Mouse (Mus musculus): Measurements from ENCODE around the gene Fry. TPM values are rescaled to one million over a fixed set of nuclear protein-coding genes. Genes with fewer than 3 reads are reported as not detected.

Gene Fry
- total and polyA plus RNA-seq, 3 experiments = 43.8 to 153 (median 117) TPM

DNA sequence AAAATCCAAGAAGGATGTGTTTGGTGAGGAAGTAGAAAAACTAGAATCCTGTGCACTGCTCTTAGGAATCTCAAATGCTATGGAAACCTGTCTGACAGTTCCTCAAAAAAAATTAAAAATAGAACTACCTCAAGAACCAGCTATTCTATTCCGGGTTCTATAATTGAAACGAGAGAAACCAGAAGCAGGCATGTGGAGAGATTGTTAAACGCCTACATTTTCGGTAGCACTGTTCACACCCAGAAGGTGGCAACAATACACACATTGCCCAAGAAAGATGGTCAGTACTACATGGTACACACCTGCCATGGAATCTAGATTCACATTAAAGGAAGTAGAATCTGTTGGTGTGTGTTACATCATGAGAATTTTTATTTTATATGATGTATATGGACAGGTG is 28.2 kb downstream of the Fry start:
- no peak for DNase-seq
- Histone ChIP-seq H3K4me1 (ENCODE audit: control insufficient read depth, insufficient read depth, low read length) (peaks cover 10% of the 10 kb centered on the region), H3K36me3 (ENCODE audit: control insufficient read depth, insufficient read depth, low read length) (no peaks in the 10 kb centered on the region), H3K4me3 (no peak overlapping the region), H3K27me3 (ENCODE audit: control insufficient read depth, insufficient read depth, low read length) (no peaks in the 10 kb centered on the region), H3K27ac (no peak overlapping the region), H3K9ac (ENCODE audit: low read depth, low read length) (no peak overlapping the region), H3K79me2 (replicated peaks; ENCODE audit: control insufficient read depth, insufficient read depth, low read length) (no peaks in the 10 kb centered on the region)
- intact Hi-C loops (cut with DNase I) = no loop called here
- 66% methylated on average over 4 of the region's 4 CpGs for WGBS
- TF ChIP-seq CTCF (IDR thresholded peaks at IDR 0.05) (no peak), EP300 (IDR thresholded peaks at IDR 0.05; ENCODE audit: insufficient read depth, low read depth, low read length) (no peak), POLR2A (IDR thresholded peaks at IDR 0.05; ENCODE audit: insufficient read depth, low read depth, low read length) (no peak)

GRCm38 (mm10) chr5:150149725-150150124 is 31.3 kb downstream of the Fry start:
- Histone ChIP-seq H3K4me1 (ENCODE audit: control insufficient read depth, insufficient read depth, low read length) (peaks cover 19% of the 10 kb centered on the region), H3K4me3 (no peak overlapping the region), H3K36me3 (ENCODE audit: control insufficient read depth, insufficient read depth, low read length) (no peaks in the 10 kb centered on the region), H3K27ac (peak overlapping the region; percentile 64), H3K79me2 (replicated peaks; ENCODE audit: control insufficient read depth, insufficient read depth, low read length) (no peaks in the 10 kb centered on the region), H3K9ac (ENCODE audit: low read depth, low read length) (no peak overlapping the region), H3K27me3 (ENCODE audit: control insufficient read depth, insufficient read depth, low read length) (no peaks in the 10 kb centered on the region)
- intact Hi-C loops (cut with DNase I) = no loop called here
- 36% methylated on average over 11 of the region's 11 CpGs for WGBS
- TF ChIP-seq EP300 (IDR thresholded peaks at IDR 0.05; ENCODE audit: insufficient read depth, low read depth, low read length) (no peak), POLR2A (IDR thresholded peaks at IDR 0.05; ENCODE audit: insufficient read depth, low read depth, low read length) (no peak), CTCF (IDR thresholded peaks at IDR 0.05) (no peak)
- DNase-seq = peak in 1 of 2 experiments; percentile 39

DNA sequence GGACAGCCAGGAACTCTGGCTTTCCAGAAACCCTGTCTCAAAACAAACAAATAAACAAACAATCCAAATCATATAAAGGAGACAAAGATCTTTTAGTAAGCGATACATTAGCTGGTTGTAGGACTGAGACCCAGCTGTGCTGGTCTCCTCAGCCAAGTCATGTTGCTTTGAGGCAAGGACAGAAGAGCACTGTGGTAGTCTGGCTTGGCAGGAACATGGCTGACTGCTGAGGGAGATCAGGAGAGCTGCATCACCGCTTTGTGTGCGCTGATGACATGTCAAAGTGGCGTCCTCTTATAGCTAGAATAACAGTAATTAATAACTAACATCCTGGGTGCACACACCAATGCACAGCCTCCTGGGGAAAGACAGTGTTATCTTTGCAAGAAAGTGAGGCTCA is 32.5 kb downstream of the Fry start:
- no peaks in the 10 kb centered on the region for H3K27me3 ChIP-seq (ENCODE audit: control insufficient read depth, insufficient read depth, low read length)
- no peaks in the 10 kb centered on the region for H3K79me2 ChIP-seq (replicated peaks; ENCODE audit: control insufficient read depth, insufficient read depth, low read length)
- no peak for TF ChIP-seq POLR2A (IDR thresholded peaks at IDR 0.05; ENCODE audit: insufficient read depth, low read depth, low read length)
- TF ChIP-seq CTCF (IDR thresholded peaks at IDR 0.05) = no peak
- TF ChIP-seq EP300 (IDR thresholded peaks at IDR 0.05; ENCODE audit: insufficient read depth, low read depth, low read length) = no peak
- WGBS = 92% methylated on average over 4 of the region's 4 CpGs
- no peak overlapping the region for H3K9ac ChIP-seq (ENCODE audit: low read depth, low read length)
- peaks cover 21% of the 10 kb centered on the region for H3K4me1 ChIP-seq (ENCODE audit: control insufficient read depth, insufficient read depth, low read length)
- H3K36me3 ChIP-seq (ENCODE audit: control insufficient read depth, insufficient read depth, low read length) = no peaks in the 10 kb centered on the region
- DNase-seq = no peak
- intact Hi-C loops (cut with DNase I) = no loop called here
- no peak overlapping the region; the same call in 1 of the 2 replicates for H3K27ac ChIP-seq
- no peak overlapping the region for H3K4me3 ChIP-seq

DNA sequence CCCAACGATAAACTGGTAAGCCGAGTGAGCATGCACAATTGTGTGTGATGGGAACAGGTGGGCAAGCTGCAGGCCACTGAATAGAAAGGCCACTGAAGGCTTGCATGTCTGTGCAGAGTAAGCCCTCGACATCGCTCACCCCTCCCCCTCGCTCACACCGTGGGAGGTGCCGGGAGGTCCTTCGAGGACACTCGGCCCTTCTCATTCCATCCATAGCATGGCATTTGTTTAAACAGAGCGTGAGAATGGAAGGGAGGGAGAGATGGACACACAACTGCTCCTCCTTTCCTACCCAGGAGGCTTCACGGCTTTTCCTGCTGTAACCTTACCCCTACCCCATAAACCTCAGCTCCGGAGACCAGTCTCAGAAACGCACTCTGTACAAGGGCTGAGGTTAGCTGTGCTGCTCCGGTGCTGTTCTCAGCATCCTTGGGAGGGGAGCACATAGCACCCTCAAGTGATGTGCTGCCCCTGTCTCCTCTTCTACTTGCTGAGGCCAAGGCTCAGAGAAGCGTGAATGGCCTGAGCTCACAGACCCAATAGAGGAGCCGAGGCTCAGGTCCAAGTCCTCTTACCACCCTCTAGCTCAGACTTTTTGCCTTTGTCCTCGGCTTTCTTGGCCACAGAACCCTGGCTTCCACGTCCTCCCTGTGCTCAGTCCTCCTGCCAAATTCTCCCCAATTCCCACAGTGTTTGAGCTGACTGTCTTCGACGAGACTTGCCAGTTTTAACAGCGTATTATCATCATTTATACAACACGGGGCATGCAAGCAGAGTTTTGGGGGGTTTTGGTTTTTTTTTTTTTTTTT is 33.8 kb downstream of the Fry start:
- H3K4me3 ChIP-seq = no peak overlapping the region
- H3K9ac ChIP-seq (ENCODE audit: low read depth, low read length) = no peak overlapping the region
- H3K4me1 ChIP-seq (ENCODE audit: control insufficient read depth, insufficient read depth, low read length) = peaks cover 19% of the 10 kb centered on the region
- DNase-seq = peak in 1 of 2 experiments; percentile 35
- peak overlapping the region; percentile 40 for H3K27ac ChIP-seq
- H3K79me2 ChIP-seq (replicated peaks; ENCODE audit: control insufficient read depth, insufficient read depth, low read length) = no peaks in the 10 kb centered on the region
- TF ChIP-seq EP300 (IDR thresholded peaks at IDR 0.05; ENCODE audit: insufficient read depth, low read depth, low read length) = no peak
- no peaks in the 10 kb centered on the region for H3K36me3 ChIP-seq (ENCODE audit: control insufficient read depth, insufficient read depth, low read length)
- intact Hi-C loops (cut with DNase I) = no loop called here
- H3K27me3 ChIP-seq (ENCODE audit: control insufficient read depth, insufficient read depth, low read length) = no peaks in the 10 kb centered on the region
- WGBS = 51% methylated on average over 22 of the region's 22 CpGs

DNA sequence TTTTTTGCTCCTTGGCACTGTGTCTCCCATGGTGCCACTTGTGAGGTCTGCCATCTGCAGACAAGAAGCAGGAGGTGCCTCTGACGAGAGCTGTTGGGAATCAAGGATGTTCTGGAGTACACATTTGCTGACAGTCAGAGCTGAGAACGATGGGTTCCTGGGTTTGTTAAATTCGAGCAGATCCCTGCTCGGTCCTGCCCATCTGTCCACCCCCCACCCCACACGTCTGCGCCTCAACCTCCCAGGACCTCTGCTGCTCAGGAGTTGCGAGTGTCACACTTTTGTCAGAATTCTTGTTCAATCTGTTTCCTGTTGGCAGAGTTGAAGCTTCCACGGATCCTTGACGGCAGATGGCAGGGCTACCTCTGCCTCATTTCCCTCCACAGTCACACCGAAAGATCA is 34.4 kb downstream of the Fry start:
- H3K9ac ChIP-seq (ENCODE audit: low read depth, low read length) = no peak overlapping the region
- no peak for DNase-seq
- no peaks in the 10 kb centered on the region for H3K79me2 ChIP-seq (replicated peaks; ENCODE audit: control insufficient read depth, insufficient read depth, low read length)
- peaks cover 21% of the 10 kb centered on the region for H3K4me1 ChIP-seq (ENCODE audit: control insufficient read depth, insufficient read depth, low read length)
- WGBS = 58% methylated on average over 10 of the region's 10 CpGs
- no peaks in the 10 kb centered on the region for H3K27me3 ChIP-seq (ENCODE audit: control insufficient read depth, insufficient read depth, low read length)
- H3K36me3 ChIP-seq (ENCODE audit: control insufficient read depth, insufficient read depth, low read length) = no peaks in the 10 kb centered on the region
- TF ChIP-seq CTCF (IDR thresholded peaks at IDR 0.05) = peak; percentile 48
- no peak for TF ChIP-seq POLR2A (IDR thresholded peaks at IDR 0.05; ENCODE audit: insufficient read depth, low read depth, low read length)
- TF ChIP-seq EP300 (IDR thresholded peaks at IDR 0.05; ENCODE audit: insufficient read depth, low read depth, low read length) = no peak
- peak overlapping the region; percentile 40 for H3K27ac ChIP-seq
- H3K4me3 ChIP-seq = no peak overlapping the region
- intact Hi-C loops (cut with DNase I) = no loop called here

DNA sequence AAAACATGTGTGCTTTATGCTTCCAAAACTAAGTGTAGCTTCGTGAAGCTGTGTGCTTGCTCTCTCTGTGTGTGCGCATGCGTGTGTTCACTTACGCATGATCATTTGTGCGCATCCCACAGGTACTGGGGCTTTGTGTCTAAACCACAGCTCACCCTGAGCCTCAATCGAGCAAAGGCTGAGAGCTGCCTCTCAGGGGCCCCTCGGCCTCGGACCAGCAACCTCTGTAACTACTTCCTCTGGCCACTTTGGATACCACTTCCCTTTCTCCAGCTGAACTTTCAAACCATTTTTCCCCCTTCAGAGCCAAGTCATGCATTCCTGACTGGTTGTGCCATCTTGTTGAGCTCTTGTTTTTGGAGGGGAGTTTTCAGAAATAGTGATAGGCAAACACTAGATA is 36.9 kb downstream of the Fry start:
- TF ChIP-seq EP300 (IDR thresholded peaks at IDR 0.05; ENCODE audit: insufficient read depth, low read depth, low read length) (no peak), CTCF (IDR thresholded peaks at IDR 0.05) (no peak), POLR2A (IDR thresholded peaks at IDR 0.05; ENCODE audit: insufficient read depth, low read depth, low read length) (no peak)
- 74% methylated on average over 8 of the region's 8 CpGs for WGBS
- Histone ChIP-seq H3K79me2 (replicated peaks; ENCODE audit: control insufficient read depth, insufficient read depth, low read length) (no peaks in the 10 kb centered on the region), H3K4me3 (no peak overlapping the region), H3K27me3 (ENCODE audit: control insufficient read depth, insufficient read depth, low read length) (no peaks in the 10 kb centered on the region), H3K36me3 (ENCODE audit: control insufficient read depth, insufficient read depth, low read length) (no peaks in the 10 kb centered on the region), H3K4me1 (ENCODE audit: control insufficient read depth, insufficient read depth, low read length) (peaks cover 15% of the 10 kb centered on the region), H3K9ac (ENCODE audit: low read depth, low read length) (no peak overlapping the region), H3K27ac (no peak overlapping the region)
- DNase-seq = no peak
- intact Hi-C loops (cut with DNase I) = no loop called here
